Comparison of ENCODE assay signal across 28 mouse cellular contexts in the genomic region with DNA sequence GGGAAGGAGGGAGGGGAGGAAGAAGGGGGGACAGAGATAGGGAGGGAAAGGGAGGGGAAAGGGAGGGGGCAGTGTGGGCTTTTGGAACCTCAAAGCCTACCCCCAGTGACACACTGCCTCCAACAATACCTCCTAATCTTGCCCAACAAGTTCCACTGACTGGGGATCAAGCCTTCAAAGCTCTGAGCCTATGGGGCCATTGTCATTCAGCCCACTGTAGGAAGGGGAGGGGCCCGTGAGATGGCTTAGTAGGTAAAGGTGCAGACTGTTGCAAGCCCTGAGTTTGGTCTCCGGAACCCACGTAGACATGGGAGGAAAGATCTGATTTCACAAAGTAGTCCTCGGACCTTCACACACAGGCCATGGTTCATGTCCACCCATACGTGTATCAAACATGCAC. TPM values are rescaled to one million over a fixed set of nuclear protein-coding genes. Genes with fewer than 3 reads are reported as not detected.
DNase-seq lines count a peak whose midpoint lies in the region; ATAC-seq lines count a peak whose summit lies in the region.
"Had no signal": no experiment of that assay in that cellular context is flagged by ENCODE, and none has a peak within 500 bp of the region (broad histone marks: within the 10 kb centered on the region; RNA-seq: fewer than 3 reads in every experiment).

No protein-coding gene starts in this region.

- ATAC-seq in embryonic facial prominence, embryonic 15.5 days (ENCODE audit: insufficient number of reproducible peaks, low FRiP score, low TSS enrichment, low read depth) = peak; percentile 51; the same call in 1 of the 2 replicates
- peak; percentile 81 for ATAC-seq in stomach, embryonic 14.5 days (ENCODE audit: insufficient number of reproducible peaks, insufficient read depth, low FRiP score, low read depth)
- no peak for ATAC-seq in midbrain, embryonic 11.5 days (ENCODE audit: low FRiP score)
- no peak for ATAC-seq in inflammation-experienced regulatory T-cells, adult 6 months
- ATAC-seq: forebrain, postnatal 0 days; hindbrain, embryonic 16.5 days had no signal

- H3K36me3 ChIP-seq in embryonic facial prominence, embryonic 15.5 days = no peaks in the 10 kb centered on the region
- H3K36me3 ChIP-seq in stomach, embryonic 14.5 days (ENCODE audit: control insufficient read depth, insufficient read depth, low read length) = no peaks in the 10 kb centered on the region
- H3K36me3 ChIP-seq in midbrain, embryonic 11.5 days (ENCODE audit: control insufficient read depth, insufficient read depth, low read length) = no peaks in the 10 kb centered on the region
- H3K36me3 ChIP-seq: heart, embryonic 12.5 days; hindbrain, embryonic 10.5 days; limb, embryonic 10.5 days; neural tube, embryonic 12.5 days had no signal

- WGBS in embryonic facial prominence, embryonic 15.5 days = 24% methylated on average over 5 of the region's 5 CpGs
- 25% methylated on average over 5 of the region's 5 CpGs for WGBS in stomach, embryonic 14.5 days
- 19% methylated on average over 5 of the region's 5 CpGs for WGBS in midbrain, embryonic 11.5 days

- peaks cover 8% of the 10 kb centered on the region; the same call in 1 of the 2 replicates for H3K4me1 ChIP-seq in embryonic facial prominence, embryonic 15.5 days
- H3K4me1 ChIP-seq in stomach, embryonic 14.5 days (ENCODE audit: control insufficient read depth, insufficient read depth, low read length) = peaks cover 4% of the 10 kb centered on the region; the same call in 1 of the 2 replicates
- H3K4me1 ChIP-seq in midbrain, embryonic 11.5 days (ENCODE audit: control insufficient read depth, insufficient read depth, low read length) = no peaks in the 10 kb centered on the region
- H3K4me1 ChIP-seq: limb, embryonic 10.5 days; neural tube, embryonic 12.5 days had no signal

- H3K4me3 ChIP-seq in embryonic facial prominence, embryonic 15.5 days (replicated peaks) = no peak overlapping the region
- no peak overlapping the region for H3K4me3 ChIP-seq in stomach, embryonic 14.5 days (ENCODE audit: low read depth, low read length)
- H3K4me3 ChIP-seq in midbrain, embryonic 11.5 days (ENCODE audit: low read depth, low read length) = no peak overlapping the region
- H3K4me3 ChIP-seq: heart, embryonic 12.5 days; hindbrain, embryonic 10.5 days; limb, embryonic 10.5 days; neural tube, embryonic 12.5 days had no signal

- no peaks in the 10 kb centered on the region for H3K27me3 ChIP-seq in embryonic facial prominence, embryonic 15.5 days
- no peaks in the 10 kb centered on the region for H3K27me3 ChIP-seq in stomach, embryonic 14.5 days (ENCODE audit: control insufficient read depth, insufficient read depth, low read length)
- no peaks in the 10 kb centered on the region for H3K27me3 ChIP-seq in midbrain, embryonic 11.5 days (ENCODE audit: control insufficient read depth, insufficient read depth, low read length)
- H3K27me3 ChIP-seq: heart, embryonic 12.5 days; neural tube, embryonic 12.5 days had no signal

- no peak overlapping the region for H3K4me2 ChIP-seq in embryonic facial prominence, embryonic 15.5 days (replicated peaks)
- no peak overlapping the region for H3K4me2 ChIP-seq in stomach, embryonic 14.5 days (replicated peaks; ENCODE audit: low read depth, low read length)
- H3K4me2 ChIP-seq in midbrain, embryonic 11.5 days = no peak overlapping the region
- H3K4me2 ChIP-seq: heart, embryonic 12.5 days; neural tube, embryonic 12.5 days had no signal

- H3K27ac ChIP-seq in embryonic facial prominence, embryonic 15.5 days (replicated peaks) = no peak overlapping the region
- no peak overlapping the region for H3K27ac ChIP-seq in stomach, embryonic 14.5 days (ENCODE audit: low read length)
- no peak overlapping the region for H3K27ac ChIP-seq in midbrain, embryonic 11.5 days (ENCODE audit: low read depth, low read length)
- H3K27ac ChIP-seq: hindbrain, embryonic 10.5 days; limb, embryonic 10.5 days; neural tube, embryonic 12.5 days had no signal

- H3K9me3 ChIP-seq in embryonic facial prominence, embryonic 15.5 days (replicated peaks) = no peaks in the 10 kb centered on the region
- H3K9me3 ChIP-seq in stomach, embryonic 14.5 days (ENCODE audit: control insufficient read depth, low read depth, low read length) = no peaks in the 10 kb centered on the region
- H3K9me3 ChIP-seq in midbrain, embryonic 11.5 days (ENCODE audit: control insufficient read depth, low read length) = no peaks in the 10 kb centered on the region
- H3K9me3 ChIP-seq: heart, embryonic 12.5 days; hindbrain, embryonic 10.5 days; limb, embryonic 10.5 days; neural tube, embryonic 12.5 days had no signal

- DNase-seq in ES-CJ7 (ENCODE audit: low read depth, low spot score) (peak; percentile 80), ZHBTc4 (ENCODE audit: low read depth, low spot score) (peak; percentile 66)
- DNase-seq in midbrain, embryonic 11.5 days (ENCODE audit: low spot score, missing footprints) = no peak
- no peak for DNase-seq in lung, postnatal 4 days
- no peak for DNase-seq in thymus, postnatal 10 days (ENCODE audit: low spot score in 2 of 2)
- DNase-seq: adrenal gland, postnatal 14 days; cerebellum, adult 8-10 months; forebrain, postnatal 0 days; gastrocnemius, postnatal 14 days; heart, adult 18-20 months; heart, postnatal 10 days; kidney, adult 2 months; kidney, postnatal 14 days; lung, adult 2 months; lung, postnatal 14 days; midbrain, embryonic 14.5 days; right cerebral cortex, postnatal 25 days; thymus, postnatal 14 days had no signal

- no peak overlapping the region for H3K9ac ChIP-seq in embryonic facial prominence, embryonic 15.5 days
- no peak overlapping the region for H3K9ac ChIP-seq in stomach, embryonic 14.5 days (replicated peaks; ENCODE audit: low read depth, low read length)
- no peak overlapping the region for H3K9ac ChIP-seq in midbrain, embryonic 11.5 days (ENCODE audit: low read length)
- H3K9ac ChIP-seq: forebrain, postnatal 0 days; heart, embryonic 12.5 days; neural tube, embryonic 12.5 days had no signal

RNA-seq across cellular contexts. Expression of a gene that starts 24.1 kb away (rescaled TPM):
- polyA plus RNA-seq in embryonic facial prominence, embryonic 15.5 days (2015; fragmentation: Nextera tagmentation; extraction: Ambion mirVana) = 25.8 and 32.0 TPM in 2 replicates
- 19.3 and 20.0 TPM in 2 replicates for polyA plus RNA-seq in stomach, embryonic 14.5 days (2014; fragmentation: Nextera tagmentation; extraction: Ambion mirVana)
- 7.1 and 7.6 TPM in 2 replicates for polyA plus RNA-seq in midbrain, embryonic 11.5 days (2014; fragmentation: Nextera tagmentation; extraction: Ambion mirVana)
- 10 to 100 TPM; 36.2 to 50.6 (median 42.1) TPM for polyA plus RNA-seq in inflammation-experienced regulatory T-cells, adult 6 months (2017; shearing (Covaris generic))

RNA-seq across cellular contexts. Expression of a gene that starts 55.8 kb away (rescaled TPM):
- 476 and 487 TPM in 2 replicates for polyA plus RNA-seq in embryonic facial prominence, embryonic 15.5 days (2015; fragmentation: Nextera tagmentation; extraction: Ambion mirVana)
- polyA plus RNA-seq in stomach, embryonic 14.5 days (2014; fragmentation: Nextera tagmentation; extraction: Ambion mirVana) = 597 and 627 TPM in 2 replicates
- 835 and 887 TPM in 2 replicates for polyA plus RNA-seq in midbrain, embryonic 11.5 days (2014; fragmentation: Nextera tagmentation; extraction: Ambion mirVana)
- polyA plus RNA-seq in inflammation-experienced regulatory T-cells, adult 6 months (2017; shearing (Covaris generic)) = 100 to 1,000 TPM; 539 to 598 (median 556) TPM

RNA-seq across cellular contexts. Expression of a gene that starts 55.9 kb away (rescaled TPM):
- 0.34 and 0.52 TPM in 2 replicates for polyA plus RNA-seq in embryonic facial prominence, embryonic 15.5 days (2015; fragmentation: Nextera tagmentation; extraction: Ambion mirVana)
- polyA plus RNA-seq in stomach, embryonic 14.5 days (2014; fragmentation: Nextera tagmentation; extraction: Ambion mirVana) = 0.13 TPM in 1 of 2 replicates, not detected in the other
- 0.08 TPM in 1 of 2 replicates, not detected in the other for polyA plus RNA-seq in midbrain, embryonic 11.5 days (2014; fragmentation: Nextera tagmentation; extraction: Ambion mirVana)
- polyA plus RNA-seq in inflammation-experienced regulatory T-cells, adult 6 months (2017; shearing (Covaris generic)) = not detected
- polyA plus RNA-seq: liver, adult 2 months; neural tube, embryonic 12.5 days; spleen, adult 2 months had no signal

Comparison
In these comparisons a context has a peak if more than half of its experiments do, and no peak if none do; other contexts are left out.
1. DNase-seq: peak in ES-CJ7 (single experiment) and ZHBTc4 (single experiment); none in midbrain, embryonic 11.5 days (single experiment), lung, postnatal 4 days (0 of 2) and thymus, postnatal 10 days (0 of 2).
2. ATAC-seq: peak in embryonic facial prominence, embryonic 15.5 days (single experiment) and stomach, embryonic 14.5 days (single experiment); none in midbrain, embryonic 11.5 days (single experiment) and inflammation-experienced regulatory T-cells, adult 6 months (single experiment).